Mouse (Mus musculus) midbrain, embryonic 16.5 days (tissue): ENCODE measurements around the gene Klra4. TPM values are rescaled to one million over a fixed set of nuclear protein-coding genes. Genes with fewer than 3 reads are reported as not detected.

ENCODE experiments used
- polyA plus RNA-seq: library from polyadenylated mRNA; unstranded; fragments of >200 nt; fragmentation: Nextera tagmentation; extraction: Ambion mirVana; gene quantifications from 2 replicates; pipeline ENCODE4 v1.2.1, GENCODE M21; 2015

The Klra4 gene
- polyA plus RNA-seq, 1 experiment from 2014 or later: not detected

Other genes starting within 250 kb of the Klra4 start
- gene Gm17631, start 204.6 kb downstream of the Klra4 start, polyA plus RNA-seq: not detected in 2 replicates
- gene Klra17, start 190.6 kb downstream of the Klra4 start, polyA plus RNA-seq: 0.15 TPM in 1 of 2 replicates, not detected in the other
- not detected in 2 replicates for gene Klra5, start 149.6 kb downstream of the Klra4 start, polyA plus RNA-seq
- not detected in 2 replicates for gene Klra6, start 40.3 kb downstream of the Klra4 start, polyA plus RNA-seq
- not detected in 2 replicates for gene Klra8, start 62.6 kb upstream of the Klra4 start, polyA plus RNA-seq
- not detected in 2 replicates for gene Klra9, start 125.8 kb upstream of the Klra4 start, polyA plus RNA-seq
- not detected in 2 replicates for gene Klra7, start 166.1 kb upstream of the Klra4 start, polyA plus RNA-seq
- not detected in 2 replicates for gene Klra10, start 214.7 kb upstream of the Klra4 start, polyA plus RNA-seq